Mouse (Mus musculus): ENCODE results near the gene Acss2. TPM values are rescaled to one million over a fixed set of nuclear protein-coding genes. Genes with fewer than 3 reads are reported as not detected.

The Acss2 gene
- polyA plus RNA-seq, 1 experiment from 2014 or later = 30.6 TPM

DNA sequence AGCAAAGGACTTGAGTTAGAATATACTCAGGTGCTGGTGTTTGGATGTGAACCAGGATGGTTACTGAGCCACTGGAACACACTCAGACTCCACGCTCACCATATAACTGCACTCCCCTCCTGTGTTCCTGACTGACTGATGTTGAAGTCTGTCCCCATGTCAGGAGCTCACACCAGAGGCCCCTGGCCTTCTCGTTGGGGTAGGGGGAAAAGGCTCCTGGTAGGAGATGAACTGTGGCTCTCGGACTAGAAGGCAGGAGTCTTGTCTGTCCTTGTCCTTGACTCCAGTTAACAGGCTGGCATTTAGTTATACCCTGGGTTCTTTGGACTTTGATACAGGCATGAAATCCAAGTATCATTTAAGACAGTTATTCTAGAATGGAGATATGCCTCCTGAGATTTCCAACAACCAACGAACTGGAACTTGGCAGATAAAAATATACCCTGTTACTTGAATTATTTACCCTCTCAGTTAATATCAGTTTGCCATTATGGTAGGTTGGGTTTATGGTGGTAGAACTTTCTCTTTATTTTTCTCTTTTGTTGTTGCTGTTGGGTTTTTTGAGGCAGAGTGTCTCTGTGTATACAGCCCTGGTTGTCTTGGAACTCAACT is 64.7 kb downstream of the Acss2 start:
- Histone ChIP-seq H3K4me3 (ENCODE audit: low read depth, low read length) (no peak overlapping the region), H3K9ac (replicated peaks; ENCODE audit: low read depth, low read length) (no peak overlapping the region), H3K36me3 (ENCODE audit: control insufficient read depth, insufficient read depth, low read length) (no peaks in the 10 kb centered on the region; the same call in 1 of the 2 replicates), H3K4me1 (ENCODE audit: control insufficient read depth, insufficient read depth, low read length) (no peaks in the 10 kb centered on the region), H3K4me2 (ENCODE audit: low read depth, low read length) (no peak overlapping the region), H3K27me3 (ENCODE audit: control insufficient read depth, insufficient read depth, low read length) (no peaks in the 10 kb centered on the region), H3K9me3 (ENCODE audit: control insufficient read depth, low read length) (no peaks in the 10 kb centered on the region), H3K27ac (ENCODE audit: low read depth, low read length) (no peak overlapping the region)
- WGBS = 79% methylated on average over 4 of the region's 4 CpGs
- no peak for ATAC-seq (ENCODE audit: low read depth)

DNA sequence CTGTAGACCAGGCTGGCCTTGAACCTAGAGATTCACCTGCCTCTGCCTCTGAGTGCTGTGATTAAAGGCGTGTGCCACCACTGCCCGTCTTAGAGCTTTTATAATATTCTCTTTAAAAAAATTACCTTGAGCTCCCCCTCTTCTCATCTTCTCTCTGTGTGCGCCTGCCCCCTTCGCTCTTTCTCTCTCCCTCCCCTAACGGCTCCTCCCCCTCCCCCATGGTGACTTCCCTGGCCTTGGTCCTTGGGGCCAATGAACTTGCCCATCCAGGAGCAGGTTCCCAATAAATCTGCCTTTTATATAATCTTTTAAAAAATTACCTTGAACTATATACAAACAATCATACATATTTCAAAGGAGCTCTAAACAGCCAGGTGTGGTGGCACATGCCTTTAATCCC is 65.2 kb downstream of the Acss2 start:
- no peaks in the 10 kb centered on the region for H3K4me1 ChIP-seq (ENCODE audit: control insufficient read depth, insufficient read depth, low read length)
- ATAC-seq (ENCODE audit: low read depth) = no peak
- H3K9me3 ChIP-seq (ENCODE audit: control insufficient read depth, low read length) = no peaks in the 10 kb centered on the region
- H3K9ac ChIP-seq (replicated peaks; ENCODE audit: low read depth, low read length) = no peak overlapping the region
- H3K27ac ChIP-seq (ENCODE audit: low read depth, low read length) = no peak overlapping the region
- H3K4me3 ChIP-seq (ENCODE audit: low read depth, low read length) = no peak overlapping the region
- 85% methylated on average over 5 of the region's 5 CpGs for WGBS
- H3K4me2 ChIP-seq (ENCODE audit: low read depth, low read length) = no peak overlapping the region
- no peaks in the 10 kb centered on the region; the same call in 1 of the 2 replicates for H3K36me3 ChIP-seq (ENCODE audit: control insufficient read depth, insufficient read depth, low read length)
- H3K27me3 ChIP-seq (ENCODE audit: control insufficient read depth, insufficient read depth, low read length) = no peaks in the 10 kb centered on the region

DNA sequence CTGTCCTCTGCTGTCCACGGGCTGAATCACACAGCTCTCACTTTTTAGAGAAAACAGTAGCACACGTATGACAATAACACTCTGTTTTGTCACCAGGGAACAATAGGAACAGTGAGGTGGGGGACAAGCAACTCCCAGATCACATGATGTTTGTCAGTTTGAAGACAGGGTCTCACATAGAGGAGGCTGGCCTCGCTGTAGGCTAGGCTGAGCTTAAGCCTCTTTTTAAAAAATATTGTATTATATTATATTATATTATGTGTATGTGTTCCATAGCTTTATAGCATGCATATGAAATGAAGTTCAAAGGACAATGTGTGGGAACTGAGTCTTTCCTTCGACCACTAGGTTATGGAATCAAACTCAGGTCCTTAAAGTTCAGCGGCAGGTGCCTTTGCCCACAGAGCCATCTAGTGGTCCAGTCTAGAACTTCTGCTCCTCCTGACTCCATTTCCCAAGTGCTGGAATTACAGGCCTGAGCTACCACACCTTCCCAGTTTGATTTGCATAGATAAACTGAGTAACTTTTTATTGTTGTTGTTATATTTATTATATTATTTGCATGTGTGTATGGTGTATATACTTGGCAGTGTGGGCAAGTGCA is 66.3 kb downstream of the Acss2 start:
- Histone ChIP-seq H3K9ac (replicated peaks; ENCODE audit: low read depth, low read length) (no peak overlapping the region), H3K36me3 (ENCODE audit: control insufficient read depth, insufficient read depth, low read length) (no peaks in the 10 kb centered on the region; the same call in 1 of the 2 replicates), H3K27ac (ENCODE audit: low read depth, low read length) (no peak overlapping the region), H3K4me3 (ENCODE audit: low read depth, low read length) (no peak overlapping the region), H3K4me2 (ENCODE audit: low read depth, low read length) (no peak overlapping the region), H3K4me1 (ENCODE audit: control insufficient read depth, insufficient read depth, low read length) (no peaks in the 10 kb centered on the region), H3K9me3 (ENCODE audit: control insufficient read depth, low read length) (no peaks in the 10 kb centered on the region), H3K27me3 (ENCODE audit: control insufficient read depth, insufficient read depth, low read length) (no peaks in the 10 kb centered on the region)
- no peak for ATAC-seq (ENCODE audit: low read depth)
- 40% methylated on average over 5 of the region's 5 CpGs for WGBS

DNA sequence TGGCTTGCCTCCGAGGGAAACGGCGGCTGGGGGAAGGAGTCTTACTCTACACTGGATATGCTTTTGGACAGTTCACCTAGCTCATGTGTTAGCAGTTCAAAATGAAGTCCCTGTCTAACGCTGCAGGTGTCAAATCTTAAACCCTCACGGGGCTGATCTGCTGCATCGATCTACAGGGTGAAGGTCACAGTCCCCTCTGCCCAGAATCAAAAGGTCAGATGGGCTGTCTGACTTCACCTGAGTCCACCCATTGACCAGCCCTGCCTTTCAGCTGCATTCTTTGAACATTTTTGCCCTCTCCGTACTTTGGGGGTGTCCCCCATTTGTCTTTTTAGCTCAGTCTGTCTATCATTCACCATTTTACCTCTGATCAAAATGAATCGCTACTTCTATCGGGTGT is 67.3 kb downstream of the Acss2 start:
- Histone ChIP-seq H3K9me3 (ENCODE audit: control insufficient read depth, low read length) (no peaks in the 10 kb centered on the region), H3K27ac (ENCODE audit: low read depth, low read length) (no peak overlapping the region), H3K4me1 (ENCODE audit: control insufficient read depth, insufficient read depth, low read length) (no peaks in the 10 kb centered on the region), H3K36me3 (ENCODE audit: control insufficient read depth, insufficient read depth, low read length) (no peaks in the 10 kb centered on the region; the same call in 1 of the 2 replicates), H3K9ac (replicated peaks; ENCODE audit: low read depth, low read length) (no peak overlapping the region), H3K4me3 (ENCODE audit: low read depth, low read length) (no peak overlapping the region), H3K27me3 (ENCODE audit: control insufficient read depth, insufficient read depth, low read length) (no peaks in the 10 kb centered on the region), H3K4me2 (ENCODE audit: low read depth, low read length) (no peak overlapping the region)
- WGBS = 86% methylated on average over 9 of the region's 9 CpGs
- no peak for ATAC-seq (ENCODE audit: low read depth)

DNA sequence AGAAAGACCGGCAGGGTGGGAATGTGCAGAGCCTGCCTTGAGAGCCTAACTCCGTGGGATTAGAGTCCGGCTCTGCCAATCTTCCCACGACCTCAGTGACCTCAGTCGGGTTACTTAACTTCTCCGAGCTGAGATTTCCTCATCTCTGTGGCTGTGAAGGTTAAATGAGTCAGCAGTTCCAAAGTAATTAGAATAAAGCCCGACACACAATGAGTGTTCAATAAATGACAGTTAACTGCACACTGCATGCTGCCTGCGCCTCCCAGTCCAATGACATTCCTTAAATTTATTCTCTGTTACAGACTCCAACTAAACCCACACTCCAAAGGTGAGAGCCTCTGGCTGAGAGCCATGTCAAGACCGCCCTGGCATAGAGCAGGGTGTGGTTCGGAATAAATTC is 67.7 kb downstream of the Acss2 start:
- no peaks in the 10 kb centered on the region for H3K27me3 ChIP-seq (ENCODE audit: control insufficient read depth, insufficient read depth, low read length)
- 70% methylated on average over 10 of the region's 10 CpGs for WGBS

DNA sequence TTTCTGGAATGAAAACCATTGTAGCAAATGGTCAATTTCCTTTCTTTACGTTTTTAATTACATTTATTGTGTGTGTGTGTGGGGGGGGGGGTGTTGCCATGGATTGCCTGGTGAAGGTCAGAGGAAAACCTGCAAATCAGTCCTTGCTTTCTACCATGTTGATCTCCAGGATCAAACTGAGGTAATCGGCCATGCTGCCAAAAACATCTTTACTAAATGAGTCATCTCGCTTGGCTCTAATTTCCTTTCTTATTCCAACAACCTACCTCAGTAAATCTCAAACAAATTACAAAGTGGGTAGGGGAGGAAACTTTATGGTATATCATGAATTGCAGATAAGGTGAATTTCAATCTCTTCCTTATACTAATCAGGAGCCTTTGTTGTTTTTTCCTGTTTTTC is 70.4 kb downstream of the Acss2 start:
- 77% methylated on average over 3 of the region's 3 CpGs for WGBS

More for the DNA sequence above, 67.7 kb downstream of the Acss2 start:
- H3K4me2 ChIP-seq (ENCODE audit: low read depth, low read length) = no peak overlapping the region
- no peak overlapping the region for H3K27ac ChIP-seq (ENCODE audit: low read depth, low read length)
- H3K4me3 ChIP-seq (ENCODE audit: low read depth, low read length) = no peak overlapping the region
- H3K4me1 ChIP-seq (ENCODE audit: control insufficient read depth, insufficient read depth, low read length) = no peaks in the 10 kb centered on the region
- no peaks in the 10 kb centered on the region; the same call in 1 of the 2 replicates for H3K36me3 ChIP-seq (ENCODE audit: control insufficient read depth, insufficient read depth, low read length)
- ATAC-seq (ENCODE audit: low read depth) = no peak
- H3K9me3 ChIP-seq (ENCODE audit: control insufficient read depth, low read length) = no peaks in the 10 kb centered on the region
- H3K9ac ChIP-seq (replicated peaks; ENCODE audit: low read depth, low read length) = no peak overlapping the region

DNA sequence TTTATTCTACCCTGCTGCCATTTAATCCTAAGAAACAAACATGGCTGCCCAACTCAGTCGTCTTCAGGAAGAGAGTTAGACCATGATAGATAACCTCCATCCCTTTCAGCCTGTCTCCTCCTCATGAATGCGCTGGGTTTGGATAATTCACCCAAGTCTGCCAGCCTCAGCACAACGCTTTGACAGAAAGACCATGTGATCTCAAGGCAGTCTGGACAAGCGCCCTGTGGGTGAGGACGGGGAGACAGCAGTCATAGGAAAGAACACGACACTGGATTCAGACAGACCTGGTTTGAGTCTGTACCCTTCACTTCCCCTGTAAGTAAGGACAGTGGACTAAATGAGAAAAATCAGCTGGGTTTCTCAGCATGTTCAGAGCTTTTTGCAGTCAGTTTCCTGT is 71.8 kb downstream of the Acss2 start:
- no peaks in the 10 kb centered on the region for H3K27me3 ChIP-seq (ENCODE audit: control insufficient read depth, insufficient read depth, low read length)
- peaks cover 4% of the 10 kb centered on the region; the same call in 1 of the 2 replicates for H3K4me1 ChIP-seq (ENCODE audit: control insufficient read depth, insufficient read depth, low read length)
- H3K36me3 ChIP-seq (ENCODE audit: control insufficient read depth, insufficient read depth, low read length) = no peaks in the 10 kb centered on the region
- no peak for ATAC-seq (ENCODE audit: low read depth)
- H3K4me2 ChIP-seq (ENCODE audit: low read depth, low read length) = no peak overlapping the region
- H3K4me3 ChIP-seq (ENCODE audit: low read depth, low read length) = no peak overlapping the region
- no peak overlapping the region for H3K27ac ChIP-seq (ENCODE audit: low read depth, low read length)
- WGBS = 70% methylated on average over 6 of the region's 6 CpGs
- H3K9ac ChIP-seq (replicated peaks; ENCODE audit: low read depth, low read length) = no peak overlapping the region
- no peaks in the 10 kb centered on the region for H3K9me3 ChIP-seq (ENCODE audit: control insufficient read depth, low read length)

More for the DNA sequence above, 70.4 kb downstream of the Acss2 start:
- Histone ChIP-seq H3K36me3 (ENCODE audit: control insufficient read depth, insufficient read depth, low read length) (no peaks in the 10 kb centered on the region), H3K4me3 (ENCODE audit: low read depth, low read length) (no peak overlapping the region), H3K4me2 (ENCODE audit: low read depth, low read length) (no peak overlapping the region), H3K9ac (replicated peaks; ENCODE audit: low read depth, low read length) (no peak overlapping the region), H3K27ac (ENCODE audit: low read depth, low read length) (no peak overlapping the region), H3K4me1 (ENCODE audit: control insufficient read depth, insufficient read depth, low read length) (peaks cover 4% of the 10 kb centered on the region; the same call in 1 of the 2 replicates), H3K9me3 (ENCODE audit: control insufficient read depth, low read length) (no peaks in the 10 kb centered on the region), H3K27me3 (ENCODE audit: control insufficient read depth, insufficient read depth, low read length) (no peaks in the 10 kb centered on the region)
- no peak for ATAC-seq (ENCODE audit: low read depth)

DNA sequence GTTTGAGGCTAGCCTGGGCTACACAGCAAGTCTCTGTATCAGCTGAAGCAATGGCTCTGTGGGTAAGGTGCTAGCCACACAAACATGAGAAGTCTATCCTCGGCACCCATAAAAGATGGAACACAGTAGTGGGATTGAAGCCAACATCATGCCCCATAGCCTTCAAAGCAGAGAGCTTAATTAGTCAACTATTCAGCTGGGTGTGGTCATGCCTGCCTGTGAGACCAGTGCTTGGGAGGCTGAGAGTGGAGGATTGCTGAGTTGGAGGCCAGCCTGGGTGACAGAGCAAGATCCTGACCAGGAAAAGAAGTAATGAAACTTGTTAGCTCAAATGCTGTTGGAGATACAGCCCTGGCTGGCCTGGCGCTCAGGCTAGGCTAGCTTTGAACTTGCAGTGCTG is 73.1 kb downstream of the Acss2 start:
- no peaks in the 10 kb centered on the region for H3K9me3 ChIP-seq (ENCODE audit: control insufficient read depth, low read length)
- no peak overlapping the region for H3K27ac ChIP-seq (ENCODE audit: low read depth, low read length)
- WGBS = 96% methylated on average over 2 of the region's 2 CpGs
- H3K4me2 ChIP-seq (ENCODE audit: low read depth, low read length) = no peak overlapping the region
- no peak overlapping the region for H3K4me3 ChIP-seq (ENCODE audit: low read depth, low read length)
- no peak overlapping the region for H3K9ac ChIP-seq (replicated peaks; ENCODE audit: low read depth, low read length)
- H3K27me3 ChIP-seq (ENCODE audit: control insufficient read depth, insufficient read depth, low read length) = no peaks in the 10 kb centered on the region
- peaks cover 4% of the 10 kb centered on the region; the same call in 1 of the 2 replicates for H3K4me1 ChIP-seq (ENCODE audit: control insufficient read depth, insufficient read depth, low read length)
- no peaks in the 10 kb centered on the region for H3K36me3 ChIP-seq (ENCODE audit: control insufficient read depth, insufficient read depth, low read length)
- no peak for ATAC-seq (ENCODE audit: low read depth)

DNA sequence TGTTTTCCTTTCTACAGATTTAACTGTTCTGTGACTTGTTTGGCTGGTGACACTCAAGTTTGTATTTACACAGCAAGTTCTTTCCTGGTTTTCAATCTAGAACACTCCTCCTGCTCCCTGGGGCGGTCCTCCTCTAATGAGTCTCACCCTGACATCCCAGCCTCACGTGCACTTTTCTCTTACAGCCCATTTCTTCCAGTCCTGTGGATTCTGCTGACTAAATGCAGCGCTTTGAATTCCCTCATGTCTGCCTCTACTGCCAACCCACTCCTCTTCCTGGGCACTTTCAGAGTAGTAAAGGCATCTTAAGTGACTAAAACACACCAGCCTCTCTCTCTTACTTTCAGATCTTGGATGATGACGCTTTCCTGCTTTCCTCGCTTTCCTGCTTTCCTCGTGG is 73.9 kb downstream of the Acss2 start:
- H3K9ac ChIP-seq (replicated peaks; ENCODE audit: low read depth, low read length) = peak overlapping the region; percentile 59
- 8% methylated on average over 6 of the region's 6 CpGs for WGBS
- H3K27me3 ChIP-seq (ENCODE audit: control insufficient read depth, insufficient read depth, low read length) = no peaks in the 10 kb centered on the region
- peaks cover 4% of the 10 kb centered on the region; the same call in 1 of the 2 replicates for H3K4me1 ChIP-seq (ENCODE audit: control insufficient read depth, insufficient read depth, low read length)
- H3K27ac ChIP-seq (ENCODE audit: low read depth, low read length) = no peak overlapping the region
- H3K36me3 ChIP-seq (ENCODE audit: control insufficient read depth, insufficient read depth, low read length) = no peaks in the 10 kb centered on the region
- peak overlapping the region; percentile 58 for H3K4me3 ChIP-seq (ENCODE audit: low read depth, low read length)
- H3K4me2 ChIP-seq (ENCODE audit: low read depth, low read length) = peak overlapping the region; percentile 82
- ATAC-seq (ENCODE audit: low read depth) = no peak; the same call in 1 of the 2 replicates
- H3K9me3 ChIP-seq (ENCODE audit: control insufficient read depth, low read length) = no peaks in the 10 kb centered on the region

Measured in neural tube, embryonic 14.5 days (tissue).